In the genomic region with DNA sequence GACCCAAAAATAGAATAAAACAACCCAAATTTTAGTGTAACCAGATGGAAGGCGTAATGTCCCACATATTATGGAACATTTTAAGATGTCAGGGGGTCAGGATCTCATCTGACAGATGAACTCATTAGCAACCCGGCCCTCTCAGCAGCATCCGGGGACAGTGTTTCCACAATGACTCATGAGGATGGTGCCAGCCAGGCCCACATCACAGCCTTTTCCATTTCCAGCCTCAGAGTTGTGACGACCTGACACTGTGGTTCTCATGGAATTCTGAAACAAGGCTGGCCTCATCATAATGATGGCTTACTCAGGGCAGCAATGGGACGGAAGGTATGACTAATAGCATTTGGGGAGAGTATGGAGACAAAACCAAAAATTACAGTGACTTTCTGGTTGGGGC, we compare ENCODE assay signal across 15 mouse cellular contexts. TPM values are rescaled to one million over a fixed set of nuclear protein-coding genes. Genes with fewer than 3 reads are reported as not detected.
DNase-seq lines count a peak whose midpoint lies in the region; ATAC-seq and TF ChIP-seq lines count a peak whose summit lies in the region.
"Had no signal": no experiment of that assay in that cellular context is flagged by ENCODE, and none has a peak within 500 bp of the region (broad histone marks: within the 10 kb centered on the region; RNA-seq: fewer than 3 reads in every experiment).

No protein-coding gene starts in this region.

- TF ChIP-seq EP300 in heart, postnatal 0 days (IDR thresholded peaks at IDR 0.05; ENCODE audit: low read depth): no peak

- H3K27me3 ChIP-seq in heart, postnatal 0 days (ENCODE audit: control insufficient read depth, insufficient read depth, low read length): no peaks in the 10 kb centered on the region
- H3K27me3 ChIP-seq: heart, embryonic 13.5 days; neural tube, embryonic 13.5 days had no signal

- no peaks in the 10 kb centered on the region for H3K36me3 ChIP-seq in heart, postnatal 0 days (replicated peaks; ENCODE audit: control insufficient read depth, insufficient read depth, low read length)
- H3K36me3 ChIP-seq: heart, embryonic 13.5 days; midbrain, embryonic 10.5 days; neural tube, embryonic 13.5 days had no signal

- intact Hi-C loops in heart, postnatal 25 days (cut with DNase I): no loop called here

- TF ChIP-seq CTCF in heart, postnatal 0 days (IDR thresholded peaks at IDR 0.05; ENCODE audit: low read depth): no peak

- H3K9ac ChIP-seq in heart, postnatal 0 days (replicated peaks; ENCODE audit: low read depth, low read length): no peak overlapping the region
- H3K9ac ChIP-seq: heart, embryonic 13.5 days; neural tube, embryonic 13.5 days had no signal

- DNase-seq in heart, postnatal 0 days (ENCODE audit: low spot score): no peak
- no peak for DNase-seq in heart, postnatal 25 days (ENCODE audit: low spot score)
- DNase-seq in 3T3-L1 (ENCODE audit: low read depth, low spot score): peak; percentile 78
- peak; percentile 94 for DNase-seq in Muller cell, postnatal 12 days (ENCODE audit: inconsistent ontology term)
- DNase-seq in lung, postnatal 36 days: peak; percentile 15
- no peak for DNase-seq in adrenal gland, postnatal 10 days
- DNase-seq: adrenal gland, postnatal 14 days; cerebellum, adult 18-20 months; kidney, adult 8-10 months; layer of hippocampus, adult 9-11 months; right cerebral cortex, postnatal 25 days had no signal

- H3K27ac ChIP-seq in heart, postnatal 0 days (ENCODE audit: low read depth): 0 out of 2 replicates have a peak overlapping the region, but pooled peaks have one; percentile 15
- H3K27ac ChIP-seq: heart, embryonic 13.5 days; midbrain, embryonic 10.5 days; neural tube, embryonic 13.5 days had no signal

- H3K4me1 ChIP-seq in heart, postnatal 0 days (ENCODE audit: control insufficient read depth, insufficient read depth): no peaks in the 10 kb centered on the region
- H3K4me1 ChIP-seq: heart, embryonic 13.5 days; midbrain, embryonic 10.5 days; neural tube, embryonic 13.5 days had no signal

- no peaks in the 10 kb centered on the region for H3K9me3 ChIP-seq in heart, postnatal 0 days (replicated peaks; ENCODE audit: control insufficient read depth, low read length)
- H3K9me3 ChIP-seq: heart, embryonic 13.5 days; midbrain, embryonic 10.5 days; neural tube, embryonic 13.5 days had no signal

- no peak for ATAC-seq in heart, postnatal 0 days (ENCODE audit: insufficient read depth, low read depth)
- no peak for ATAC-seq in megakaryocyte-erythroid progenitor cell, adult 5-6 weeks (replicated peaks; ENCODE audit: low FRiP score, low TSS enrichment, poor library complexity, severe bottlenecking)

- H3K4me2 ChIP-seq in heart, postnatal 0 days (ENCODE audit: low read depth, low read length): no peak overlapping the region
- H3K4me2 ChIP-seq: heart, embryonic 13.5 days; neural tube, embryonic 13.5 days had no signal

- H3K4me3 ChIP-seq in heart, postnatal 0 days (ENCODE audit: low read depth, low read length): no peak overlapping the region
- H3K4me3 ChIP-seq: heart, embryonic 13.5 days; midbrain, embryonic 10.5 days; neural tube, embryonic 13.5 days had no signal

- WGBS in heart, postnatal 0 days: 66% methylated on average over 5 of the region's 5 CpGs

RNA-seq across cellular contexts. Expression of a gene that starts 18.1 kb away (rescaled TPM):
- 158 and 165 TPM in 2 replicates for total RNA-seq in heart, postnatal 0 days (2014; rRNA removed; ENCODE audit: low replicate concordance)
- polyA plus RNA-seq in heart, postnatal 0 days (2015; fragmentation: Nextera tagmentation; extraction: Ambion mirVana): 96.9 and 112 TPM in 2 replicates
- total RNA-seq in heart, postnatal 25 days (2021): 100 to 1,000 TPM; 130 to 147 TPM
- 10 to 100 TPM; 65.0 to 81.0 TPM for total RNA-seq in adrenal gland, postnatal 10 days (2021)
- 19.9 and 22.5 TPM in 2 replicates for total RNA-seq in megakaryocyte-erythroid progenitor cell, adult 5-6 weeks (2014; fragmentation: Nextera tagmentation)
- 19.0 and 22.7 TPM in 2 replicates for total RNA-seq in megakaryocyte-erythroid progenitor cell, adult 5-6 weeks (2017)

Comparison
In these comparisons a context has a peak if more than half of its experiments do, and no peak if none do; other contexts are left out.
1. DNase-seq: peak in 3T3-L1 (single experiment), Muller cell, postnatal 12 days (single experiment) and lung, postnatal 36 days (single experiment); none in heart, postnatal 0 days (single experiment), heart, postnatal 25 days (single experiment) and adrenal gland, postnatal 10 days (single experiment).